Mouse (Mus musculus): ENCODE results near the gene Kit. TPM values are rescaled to one million over a fixed set of nuclear protein-coding genes. Genes with fewer than 3 reads are reported as not detected.

Kit gene
- polyA plus RNA-seq, 1 experiment, result 1.5 TPM

DNA sequence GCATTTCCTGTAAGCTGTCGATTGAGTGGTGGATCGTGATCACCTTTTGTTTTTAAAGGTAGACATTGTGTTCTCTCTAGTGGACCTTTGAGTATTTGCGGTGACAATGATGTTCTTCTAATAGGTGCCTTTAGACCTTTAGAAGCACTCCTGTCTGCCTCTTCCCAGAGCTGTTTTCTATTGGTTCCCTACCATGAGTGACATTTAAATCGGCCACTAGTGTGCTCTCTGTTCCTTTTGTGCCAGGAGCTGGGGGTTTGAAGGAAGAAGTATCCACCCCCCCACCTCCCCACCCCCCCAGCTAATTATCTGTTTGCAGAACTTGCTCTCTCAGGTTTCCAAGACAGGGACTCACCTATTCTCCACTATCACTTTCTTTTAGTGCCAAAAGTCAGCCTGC lies 13.1 kb downstream of the Kit start:
- H3K36me3 ChIP-seq (replicated peaks; ENCODE audit: low read length), result no peaks in the 10 kb centered on the region
- peaks cover 3% of the 10 kb centered on the region for H3K27me3 ChIP-seq (replicated peaks)
- no peaks in the 10 kb centered on the region for H3K9me3 ChIP-seq
- no peak for TF ChIP-seq GATA1 (IDR thresholded peaks at IDR 0.05; ENCODE audit: borderline replicate concordance, low read length)
- TF ChIP-seq FLI1 (IDR thresholded peaks at IDR 0.05; ENCODE audit: low read length), result no peak
- peaks cover 8% of the 10 kb centered on the region for H3K4me1 ChIP-seq
- no peak overlapping the region for H3K4me3 ChIP-seq (replicated peaks)

DNA sequence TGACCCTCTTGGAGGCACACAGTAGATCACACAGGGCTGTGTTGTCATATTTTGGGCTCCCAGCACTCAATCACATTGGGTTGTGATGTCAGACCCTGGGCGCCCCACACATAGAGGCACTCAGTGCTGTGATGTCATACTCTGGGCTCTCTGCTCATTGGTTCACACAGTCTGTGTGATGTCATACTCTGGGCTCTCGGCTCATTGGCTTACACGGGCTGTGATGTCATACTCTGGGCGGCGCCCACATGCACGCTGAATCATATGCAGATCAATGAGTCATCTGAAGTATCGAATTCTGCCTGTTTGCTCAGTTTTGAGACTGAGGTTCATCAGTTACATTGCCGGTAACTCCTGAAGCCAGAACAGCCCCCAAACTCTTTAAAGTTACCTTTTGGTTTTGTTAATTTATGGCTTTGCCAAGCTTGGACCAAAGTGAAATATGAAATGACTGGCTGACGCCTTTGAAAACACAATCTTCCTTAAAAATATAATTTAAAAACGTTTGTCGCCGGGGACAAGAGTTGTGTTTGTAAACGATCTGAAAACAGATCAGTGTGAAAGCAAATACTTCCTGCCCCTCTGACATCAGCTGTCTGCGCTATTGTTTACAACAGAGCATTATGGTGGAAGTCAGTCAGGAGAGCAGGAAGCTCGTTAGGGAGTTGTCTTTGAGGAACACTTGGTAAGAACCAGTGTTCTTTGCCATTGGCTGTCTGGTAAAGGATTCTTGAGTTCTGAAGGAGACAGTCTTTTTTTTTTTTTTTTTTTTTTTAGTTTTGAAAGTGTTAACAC lies 15.0 kb downstream of the Kit start:
- H3K4me1 ChIP-seq, result peaks cover 6% of the 10 kb centered on the region
- no peak overlapping the region for H3K4me3 ChIP-seq (replicated peaks)
- no peaks in the 10 kb centered on the region for H3K36me3 ChIP-seq (replicated peaks; ENCODE audit: low read length)
- H3K27me3 ChIP-seq (replicated peaks), result peaks cover 3% of the 10 kb centered on the region
- no peaks in the 10 kb centered on the region for H3K9me3 ChIP-seq
- TF ChIP-seq GATA1 (IDR thresholded peaks at IDR 0.05; ENCODE audit: borderline replicate concordance, low read length) (no peak), FLI1 (IDR thresholded peaks at IDR 0.05; ENCODE audit: low read length) (no peak)

DNA sequence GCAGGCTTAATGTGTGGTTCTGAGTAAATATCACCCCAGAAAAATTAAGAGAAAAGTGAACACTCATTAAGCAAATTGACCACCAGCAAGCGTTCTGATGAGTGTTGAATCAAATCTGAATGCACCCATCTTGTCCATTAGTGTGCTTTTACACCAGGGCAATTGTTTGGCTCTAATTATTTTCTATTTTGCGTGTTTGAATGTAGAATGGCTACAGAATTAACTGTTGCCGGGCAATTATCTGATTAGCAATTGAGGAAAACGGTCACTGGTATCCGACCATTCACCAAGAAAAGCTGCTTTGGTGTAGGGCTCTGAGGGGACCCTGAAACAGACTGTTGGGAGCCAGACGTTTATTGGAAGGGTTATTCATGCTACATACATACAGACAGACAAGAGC lies 16.2 kb downstream of the Kit start:
- H3K27me3 ChIP-seq (replicated peaks), result peaks cover 3% of the 10 kb centered on the region
- H3K9me3 ChIP-seq, result no peaks in the 10 kb centered on the region
- no peaks in the 10 kb centered on the region for H3K36me3 ChIP-seq (replicated peaks; ENCODE audit: low read length)
- TF ChIP-seq FLI1 (IDR thresholded peaks at IDR 0.05; ENCODE audit: low read length), result no peak
- no peak for TF ChIP-seq GATA1 (IDR thresholded peaks at IDR 0.05; ENCODE audit: borderline replicate concordance, low read length)
- peaks cover 5% of the 10 kb centered on the region for H3K4me1 ChIP-seq
- no peak overlapping the region for H3K4me3 ChIP-seq (replicated peaks)

DNA sequence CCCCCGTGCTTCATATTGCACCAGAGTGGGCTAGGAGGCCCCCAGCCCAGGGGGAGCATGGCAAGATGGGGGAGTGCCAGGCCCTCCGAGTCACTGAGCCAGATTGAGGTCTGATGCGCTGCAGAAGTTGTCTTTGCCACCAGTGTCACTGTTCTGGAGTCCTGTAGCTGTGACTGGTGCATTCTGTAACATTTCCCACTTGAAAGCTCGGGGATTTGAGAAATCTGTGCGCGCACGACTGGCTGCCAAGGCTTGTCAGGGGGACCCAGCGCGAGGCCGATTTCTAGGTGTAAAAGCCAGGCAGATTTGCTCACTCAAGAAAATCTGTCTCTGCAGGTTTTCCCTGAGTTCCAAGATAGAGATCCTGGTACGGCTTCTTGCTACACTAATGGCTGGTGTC lies 16.9 kb downstream of the Kit start:
- Histone ChIP-seq H3K4me1 (peaks cover 5% of the 10 kb centered on the region), H3K27me3 (replicated peaks) (peaks cover 3% of the 10 kb centered on the region), H3K36me3 (replicated peaks; ENCODE audit: low read length) (no peaks in the 10 kb centered on the region), H3K4me3 (replicated peaks) (no peak overlapping the region), H3K9me3 (no peaks in the 10 kb centered on the region)
- TF ChIP-seq FLI1 (IDR thresholded peaks at IDR 0.05; ENCODE audit: low read length) (no peak), GATA1 (IDR thresholded peaks at IDR 0.05; ENCODE audit: borderline replicate concordance, low read length) (no peak)

DNA sequence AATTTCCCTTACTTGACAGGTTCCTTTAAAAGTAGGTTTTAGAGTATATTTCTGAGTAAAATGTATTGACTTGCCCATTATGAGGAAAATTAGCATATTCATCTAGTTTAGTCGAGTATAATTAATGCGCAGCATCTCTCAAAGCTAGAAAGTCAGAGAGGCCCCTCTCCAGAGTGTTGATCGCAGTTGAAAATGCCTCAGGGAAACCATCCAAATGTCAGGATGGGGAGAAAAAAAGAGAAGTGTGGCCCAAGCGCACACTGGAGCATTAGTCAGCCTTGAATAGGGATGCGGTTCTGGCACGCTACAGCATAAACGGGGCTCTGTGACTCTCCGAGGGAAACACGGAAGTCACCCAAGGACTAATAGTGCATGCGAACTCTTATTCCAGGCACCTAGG lies 20.6 kb downstream of the Kit start:
- Histone ChIP-seq H3K9me3 (no peaks in the 10 kb centered on the region), H3K4me3 (replicated peaks) (no peak overlapping the region), H3K36me3 (replicated peaks; ENCODE audit: low read length) (no peaks in the 10 kb centered on the region), H3K4me1 (no peaks in the 10 kb centered on the region), H3K27me3 (replicated peaks) (peaks cover 3% of the 10 kb centered on the region)
- TF ChIP-seq GATA1 (IDR thresholded peaks at IDR 0.05; ENCODE audit: borderline replicate concordance, low read length) (no peak), FLI1 (IDR thresholded peaks at IDR 0.05; ENCODE audit: low read length) (no peak)

DNA sequence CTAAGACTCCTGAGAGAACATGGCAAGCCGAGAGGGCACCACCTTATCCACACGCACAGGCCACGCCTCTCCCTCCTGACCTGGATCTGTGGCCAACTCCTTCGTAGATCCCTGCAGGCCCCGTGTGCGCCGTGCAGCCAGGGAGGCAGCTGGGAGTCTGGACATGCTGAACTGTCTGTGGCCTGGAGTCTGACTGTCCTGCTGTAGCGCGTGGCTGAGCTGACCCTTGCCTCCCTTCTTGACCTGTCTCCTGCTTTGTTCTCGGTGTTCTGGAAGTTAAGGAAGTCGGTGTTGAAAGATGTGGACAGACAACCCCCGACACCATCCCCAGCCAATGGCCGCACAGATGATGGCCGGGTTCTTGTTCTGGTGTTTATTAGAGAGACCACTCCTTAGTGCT lies 21.5 kb downstream of the Kit start:
- Histone ChIP-seq H3K9me3 (no peaks in the 10 kb centered on the region), H3K4me3 (replicated peaks) (no peak overlapping the region), H3K4me1 (no peaks in the 10 kb centered on the region), H3K36me3 (replicated peaks; ENCODE audit: low read length) (no peaks in the 10 kb centered on the region), H3K27me3 (replicated peaks) (peaks cover 3% of the 10 kb centered on the region)
- no peak for TF ChIP-seq FLI1 (IDR thresholded peaks at IDR 0.05; ENCODE audit: low read length)
- TF ChIP-seq GATA1 (IDR thresholded peaks at IDR 0.05; ENCODE audit: borderline replicate concordance, low read length), result no peak

DNA sequence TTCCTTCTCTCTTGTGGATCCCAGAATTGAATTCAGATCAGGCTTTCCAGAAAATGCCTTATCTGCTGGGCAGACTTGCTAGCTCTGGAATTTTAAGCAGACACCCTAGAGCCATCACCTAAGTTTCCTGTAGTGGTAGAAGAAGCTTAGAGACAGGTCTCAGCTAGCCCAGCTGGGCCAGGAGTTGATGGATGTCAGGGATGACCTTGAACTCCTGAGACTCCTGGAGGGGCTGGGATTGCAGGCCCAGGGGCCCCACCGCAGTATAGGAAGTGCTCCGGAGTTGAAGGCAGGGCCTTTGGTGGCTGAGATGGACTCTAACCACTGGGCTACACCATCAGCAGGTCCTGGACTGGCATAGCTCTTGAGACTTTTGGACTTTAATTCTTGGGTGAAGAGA lies 22.6 kb downstream of the Kit start:
- Histone ChIP-seq H3K9me3 (no peaks in the 10 kb centered on the region), H3K4me1 (no peaks in the 10 kb centered on the region), H3K36me3 (replicated peaks; ENCODE audit: low read length) (no peaks in the 10 kb centered on the region), H3K27me3 (replicated peaks) (no peaks in the 10 kb centered on the region), H3K4me3 (replicated peaks) (no peak overlapping the region)
- TF ChIP-seq GATA1 (IDR thresholded peaks at IDR 0.05; ENCODE audit: borderline replicate concordance, low read length) (no peak), FLI1 (IDR thresholded peaks at IDR 0.05; ENCODE audit: low read length) (no peak)

DNA sequence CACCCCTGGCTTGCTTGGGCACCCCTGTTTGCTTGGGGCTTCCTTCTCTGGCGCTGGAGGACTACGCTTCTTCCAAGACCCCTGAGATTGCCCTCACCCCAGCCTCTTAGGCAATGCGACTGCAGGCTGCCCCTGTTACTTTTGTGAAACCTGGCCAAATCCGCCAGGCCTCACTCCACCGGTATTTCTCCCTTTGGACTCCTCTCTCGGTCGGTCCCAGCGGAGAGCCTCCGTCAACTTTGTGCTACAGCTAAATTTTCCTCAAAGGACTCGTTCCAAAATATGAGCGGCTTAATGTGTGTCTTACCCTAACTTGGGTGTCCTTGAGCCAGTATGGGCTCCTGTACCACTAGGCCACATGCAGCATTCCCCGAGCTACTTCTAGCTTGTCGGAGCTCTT lies 23.8 kb downstream of the Kit start:
- TF ChIP-seq GATA1 (IDR thresholded peaks at IDR 0.05; ENCODE audit: borderline replicate concordance, low read length) (no peak), FLI1 (IDR thresholded peaks at IDR 0.05; ENCODE audit: low read length) (no peak)
- H3K4me3 ChIP-seq (replicated peaks), result no peak overlapping the region
- no peaks in the 10 kb centered on the region for H3K36me3 ChIP-seq (replicated peaks; ENCODE audit: low read length)
- no peaks in the 10 kb centered on the region for H3K27me3 ChIP-seq (replicated peaks)
- no peaks in the 10 kb centered on the region for H3K4me1 ChIP-seq
- H3K9me3 ChIP-seq, result no peaks in the 10 kb centered on the region

DNA sequence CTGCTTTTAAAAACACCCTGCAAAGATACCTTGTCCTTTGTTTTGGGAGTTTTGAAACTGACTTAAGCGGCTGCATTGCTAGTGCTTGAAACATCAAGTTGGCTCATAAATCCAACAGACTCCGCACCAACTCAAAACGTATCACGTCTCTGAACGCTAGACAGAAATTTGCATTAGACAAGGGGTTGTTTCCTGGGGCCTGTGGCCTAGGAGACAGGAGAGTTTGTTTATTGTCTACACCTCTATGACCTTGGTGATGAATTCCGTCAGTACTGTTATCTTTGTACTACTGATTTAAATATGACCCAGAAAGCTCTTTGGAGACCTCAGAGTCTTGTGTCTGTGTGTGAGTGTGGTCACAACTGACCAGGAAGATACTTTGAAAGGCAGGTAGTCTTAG lies 25.3 kb downstream of the Kit start:
- TF ChIP-seq FLI1 (IDR thresholded peaks at IDR 0.05; ENCODE audit: low read length) (no peak), GATA1 (IDR thresholded peaks at IDR 0.05; ENCODE audit: borderline replicate concordance, low read length) (no peak)
- H3K9me3 ChIP-seq, result no peaks in the 10 kb centered on the region
- H3K4me1 ChIP-seq, result no peaks in the 10 kb centered on the region
- H3K36me3 ChIP-seq (replicated peaks; ENCODE audit: low read length), result no peaks in the 10 kb centered on the region
- no peaks in the 10 kb centered on the region for H3K27me3 ChIP-seq (replicated peaks)
- H3K4me3 ChIP-seq (replicated peaks), result no peak overlapping the region

DNA sequence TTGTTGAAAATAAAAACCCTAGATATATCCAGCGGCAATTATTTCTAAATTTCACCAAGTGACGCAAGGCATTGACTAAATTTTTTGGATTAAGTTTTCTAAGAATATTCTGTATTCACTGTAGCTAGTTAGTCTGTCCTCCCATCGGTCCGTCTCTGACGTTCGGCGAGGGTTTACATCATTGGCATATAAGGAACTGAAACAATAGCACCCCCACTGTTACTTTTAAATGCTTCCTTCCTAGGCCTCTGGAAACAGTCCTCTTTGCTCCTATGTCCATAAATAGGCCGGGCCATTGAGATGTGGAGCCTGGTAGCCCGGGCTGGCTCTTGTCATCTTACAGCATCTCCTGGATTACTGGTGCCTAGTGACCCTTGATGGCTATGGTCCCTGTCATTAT lies 29.5 kb downstream of the Kit start:
- Histone ChIP-seq H3K27me3 (replicated peaks) (no peaks in the 10 kb centered on the region), H3K9me3 (no peaks in the 10 kb centered on the region), H3K4me1 (peaks cover 6% of the 10 kb centered on the region), H3K4me3 (replicated peaks) (no peak overlapping the region), H3K36me3 (replicated peaks; ENCODE audit: low read length) (peaks cover 2% of the 10 kb centered on the region)
- TF ChIP-seq GATA1 (IDR thresholded peaks at IDR 0.05; ENCODE audit: borderline replicate concordance, low read length) (no peak), FLI1 (IDR thresholded peaks at IDR 0.05; ENCODE audit: low read length) (no peak)

Data from megakaryocyte, embryonic 14.5 days (primary cell).